Mouse (Mus musculus) heart, adult 11 months (tissue): ENCODE measurements at regions not wholly inside any gene's neighbourhood (a gene's known extent, or its start where the extent isn't known, plus 50 kb on each side); places are given as distances from the start of the nearest gene placed in this dataset.
"Not testable (repeated sequence)": the region's sequence is repeated elsewhere in the genome, so short reads cannot be mapped to it uniquely, and the experiment has no call there.

Source experiments
- DNase-seq: peaks from one replicate; pipeline ENCODE4 v3.0.0; 2022

DNA sequence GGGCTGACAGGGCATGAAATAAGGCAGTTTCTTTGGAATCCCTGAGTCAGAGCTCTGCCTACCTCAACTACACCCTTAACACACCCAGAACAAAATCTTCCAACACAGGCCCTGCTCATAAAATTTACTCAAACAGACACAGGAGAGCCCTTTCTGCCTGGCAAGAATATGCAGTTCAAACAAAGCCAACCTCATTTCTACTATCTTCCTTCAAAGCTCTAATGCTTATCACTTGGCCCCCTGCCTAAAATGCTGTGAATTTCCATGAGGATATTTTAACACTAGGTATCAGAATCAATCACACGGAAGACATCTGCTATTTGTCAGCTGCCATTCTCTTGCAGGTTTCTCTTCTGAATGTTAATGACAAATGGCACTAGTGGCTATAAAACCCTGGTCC, 314.3 kb upstream of the Klf6 start:
- peak; percentile 78 for DNase-seq

GRCm38 (mm10) chr13:5548768-5549167, 312.5 kb upstream of the Klf6 start:
- DNase-seq, result no peak

- no peak for DNase-seq
Measured at GRCm38 (mm10) chr13:5549175-5549574, 312.1 kb upstream of the Klf6 start.

- no peak for DNase-seq
Measured at GRCm38 (mm10) chr13:5549747-5550146, 311.5 kb upstream of the Klf6 start.

DNA sequence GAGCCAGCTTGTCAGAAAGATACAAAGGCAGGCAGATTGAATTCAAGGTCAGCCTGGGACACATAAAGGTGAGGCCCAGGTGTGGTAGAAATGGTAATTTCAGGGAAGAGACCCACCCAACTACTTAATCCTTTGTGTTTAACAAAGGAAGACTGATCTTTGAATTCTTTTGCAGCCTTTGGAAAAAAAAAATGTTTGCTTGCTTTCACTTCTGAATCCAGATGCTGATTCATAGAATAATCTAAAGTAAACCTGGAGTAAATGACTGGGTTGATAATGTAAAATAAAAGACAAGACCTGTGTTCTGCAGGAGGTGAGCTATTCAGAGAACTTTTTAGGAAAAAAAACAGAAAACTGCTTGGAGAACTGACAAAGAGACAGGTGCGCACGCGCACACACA, 310.9 kb upstream of the Klf6 start:
- DNase-seq, result no peak

- no peak for DNase-seq
Measured at GRCm38 (mm10) chr13:5551131-5551530, 310.2 kb upstream of the Klf6 start.

DNA sequence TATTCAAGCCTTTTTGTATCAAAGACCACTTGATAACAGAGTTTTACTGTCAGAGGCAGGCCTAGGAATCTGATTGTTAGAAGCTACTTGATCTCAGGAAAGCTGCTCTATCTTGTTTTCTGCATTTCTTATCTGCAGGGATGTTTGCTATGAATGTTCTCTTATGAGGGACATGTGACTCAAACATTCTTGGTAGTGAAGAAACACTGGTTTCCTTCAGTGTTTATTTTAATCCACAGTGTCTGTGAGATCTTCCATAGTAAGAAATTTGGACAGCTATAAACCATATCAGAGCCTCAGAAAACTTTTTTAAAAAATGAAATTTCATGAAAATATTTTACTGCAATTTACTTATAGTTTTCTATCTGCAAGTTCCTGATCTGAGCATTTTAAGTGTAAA, 307.8 kb upstream of the Klf6 start:
- DNase-seq, result no peak

DNA sequence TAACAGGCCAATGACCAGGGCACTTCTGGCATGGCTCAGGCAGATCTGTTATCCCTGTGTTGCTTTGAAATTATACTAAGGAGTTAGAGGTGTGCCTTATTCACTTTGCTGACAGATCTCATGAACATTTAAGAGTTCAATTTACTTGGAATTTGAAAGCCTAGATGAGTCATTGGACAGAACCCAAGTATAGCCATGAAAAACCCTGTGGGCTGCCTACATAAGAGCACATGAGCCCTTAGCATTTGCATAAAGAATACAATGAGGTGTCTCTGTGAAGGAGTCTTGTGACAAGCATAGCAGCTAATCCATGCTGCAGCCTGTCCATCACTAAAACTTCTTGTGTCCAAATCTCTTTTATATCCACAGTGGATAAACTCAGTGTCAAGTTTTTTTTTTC, 303.2 kb upstream of the Klf6 start:
- DNase-seq, result no peak

- DNase-seq, result no peak
Measured at GRCm38 (mm10) chr13:5566479-5566878, 294.8 kb upstream of the Klf6 start.

DNA sequence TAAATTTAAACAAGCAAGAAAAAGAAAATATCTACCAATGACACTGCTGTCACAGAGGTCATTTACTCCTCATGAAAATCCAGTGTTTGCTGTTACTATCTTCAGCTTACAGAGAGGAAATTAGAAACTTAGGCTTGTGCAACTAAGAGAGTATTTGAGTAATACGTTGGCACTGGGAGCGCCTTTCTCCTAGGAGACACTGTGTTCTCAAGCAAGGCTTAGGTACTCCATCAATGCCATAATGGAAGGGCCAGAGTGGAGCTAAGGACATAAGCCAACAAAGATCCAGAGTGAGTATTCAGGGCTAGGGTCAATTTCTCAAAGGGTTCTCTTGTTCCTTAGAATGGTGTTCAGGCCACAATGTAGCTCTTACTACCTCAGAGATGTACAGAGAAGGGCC, 294.4 kb upstream of the Klf6 start:
- peak; percentile 83 for DNase-seq

DNA sequence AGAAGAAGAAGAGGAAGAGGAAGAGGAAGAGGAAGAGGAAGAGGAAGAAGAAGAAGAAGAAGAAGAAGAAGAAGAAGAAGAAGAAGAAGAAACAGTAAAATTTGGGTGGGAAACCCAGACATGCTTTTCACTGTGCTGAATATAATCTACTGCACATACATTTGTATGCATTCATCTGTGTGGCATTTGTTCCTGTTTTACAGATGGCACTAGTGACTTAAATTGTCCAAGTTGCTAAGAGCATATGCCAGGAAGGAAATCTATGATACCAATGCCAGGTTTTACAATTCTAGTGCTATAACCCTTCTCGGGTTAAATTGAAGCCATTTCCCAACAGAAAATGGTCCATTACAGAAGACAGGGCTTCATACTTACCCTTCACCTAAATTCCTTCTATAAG, 291.7 kb upstream of the Klf6 start:
- DNase-seq, result no peak

- peak; percentile 89 for DNase-seq
Measured at GRCm38 (mm10) chr13:5570386-5570785, 290.9 kb upstream of the Klf6 start.

DNA sequence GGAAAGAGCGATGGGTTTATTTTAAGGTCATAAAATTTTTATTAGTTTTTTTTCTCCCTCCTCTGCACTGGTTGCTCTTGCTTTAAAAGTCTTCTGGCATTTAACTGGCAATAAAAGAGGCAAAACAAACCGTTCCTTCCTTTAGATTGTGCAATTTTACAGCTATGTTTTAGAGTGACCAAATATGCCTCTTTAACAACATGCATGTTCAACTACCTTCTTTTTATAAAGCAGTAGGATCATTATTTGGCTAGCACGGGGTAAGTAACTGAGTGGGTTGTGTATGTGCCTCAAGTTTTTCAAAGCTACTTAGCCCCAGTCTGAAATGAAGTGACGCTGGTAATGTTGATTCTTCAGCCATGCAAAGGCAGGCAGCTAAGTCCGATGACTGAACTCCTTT, 284.7 kb upstream of the Klf6 start:
- DNase-seq, result no peak

DNA sequence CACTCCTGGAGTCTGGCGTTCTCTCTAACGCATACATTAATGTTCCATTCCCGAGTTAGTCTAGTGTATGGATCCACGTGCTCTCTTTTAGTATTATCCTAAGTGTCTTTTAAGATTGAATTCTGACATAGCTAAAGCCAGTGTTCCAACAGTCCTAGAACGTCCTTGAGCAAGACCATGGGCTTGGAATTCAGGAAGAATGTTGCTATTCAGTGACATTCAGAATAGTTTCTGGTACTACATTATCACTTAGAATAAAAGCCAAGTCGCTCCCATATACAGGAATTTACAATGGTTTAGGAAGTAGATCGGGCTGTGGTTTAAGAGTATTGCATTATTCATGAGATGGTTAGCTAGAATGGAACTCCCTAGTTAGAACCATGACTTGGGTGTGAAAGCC, 277.6 kb upstream of the Klf6 start:
- not testable (repeated sequence) for DNase-seq

GRCm38 (mm10) chr13:5587196-5587595, 274.1 kb upstream of the Klf6 start:
- DNase-seq, result no peak

DNA sequence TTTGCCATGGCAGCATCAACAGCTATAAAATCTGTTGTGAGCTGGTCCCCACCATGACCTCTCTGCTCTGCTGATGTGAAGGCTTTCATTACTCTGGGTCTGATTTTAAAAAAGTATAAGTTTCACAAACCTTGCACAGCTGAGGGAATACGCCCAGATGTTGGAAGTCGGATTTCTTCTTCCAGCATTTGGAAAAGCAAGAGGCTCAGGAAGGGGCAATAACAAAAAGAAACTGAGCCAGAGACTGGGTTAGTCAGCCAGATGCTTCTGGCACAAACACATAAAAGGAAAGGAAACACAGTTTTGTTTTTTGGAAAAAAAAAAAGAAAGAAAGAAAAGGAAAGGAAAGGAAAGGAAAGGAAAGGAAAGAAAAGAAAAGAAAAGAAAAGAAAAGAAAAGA, 270.0 kb upstream of the Klf6 start:
- DNase-seq, result peak; percentile 88

GRCm38 (mm10) chr13:5591837-5592555, 269.3 kb upstream of the Klf6 start:
- peak; percentile 89 for DNase-seq

- peak; percentile 98 for DNase-seq
Measured at GRCm38 (mm10) chr13:5592556-5593061, 268.7 kb upstream of the Klf6 start.

- DNase-seq, result no peak
Measured at GRCm38 (mm10) chr13:5601648-5602047, 259.6 kb upstream of the Klf6 start.

DNA sequence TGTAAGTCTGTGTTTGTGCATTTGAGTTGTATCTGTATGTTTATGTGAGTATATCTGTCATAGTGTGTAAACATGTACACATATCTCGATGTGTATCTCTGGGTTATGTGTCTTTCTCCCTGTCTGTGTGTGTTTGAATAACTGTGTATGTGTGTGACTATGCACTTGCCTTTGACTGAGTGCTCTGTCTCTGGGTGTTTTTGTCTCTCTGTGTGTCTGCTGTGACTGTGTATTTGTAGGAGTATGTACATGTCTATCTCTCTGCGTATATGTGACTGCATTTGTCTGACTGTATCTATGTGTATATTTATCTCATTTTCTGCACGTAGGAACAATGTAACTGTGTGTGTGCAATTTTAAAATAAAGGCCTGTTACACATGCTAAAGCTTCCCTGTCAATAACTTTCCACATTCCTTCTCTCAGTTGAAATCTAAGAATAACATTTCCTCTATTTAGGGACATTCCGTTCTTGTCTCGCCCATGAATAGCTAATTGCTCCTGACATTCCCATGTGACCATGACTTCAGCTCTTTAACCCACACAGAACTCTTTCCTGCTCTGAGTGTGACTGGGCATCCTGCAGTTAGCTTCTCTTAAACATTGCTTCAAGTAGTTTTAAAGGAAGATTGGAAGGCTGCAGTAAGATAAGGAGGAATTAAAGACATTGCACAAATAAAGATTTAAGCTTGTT, 257.2 kb upstream of the Klf6 start:
- peak; percentile 97 for DNase-seq

GRCm38 (mm10) chr13:5605418-5605817, 255.9 kb upstream of the Klf6 start:
- no peak for DNase-seq

- no peak for DNase-seq
Measured at GRCm38 (mm10) chr13:5607462-5607861, 253.8 kb upstream of the Klf6 start.

DNA sequence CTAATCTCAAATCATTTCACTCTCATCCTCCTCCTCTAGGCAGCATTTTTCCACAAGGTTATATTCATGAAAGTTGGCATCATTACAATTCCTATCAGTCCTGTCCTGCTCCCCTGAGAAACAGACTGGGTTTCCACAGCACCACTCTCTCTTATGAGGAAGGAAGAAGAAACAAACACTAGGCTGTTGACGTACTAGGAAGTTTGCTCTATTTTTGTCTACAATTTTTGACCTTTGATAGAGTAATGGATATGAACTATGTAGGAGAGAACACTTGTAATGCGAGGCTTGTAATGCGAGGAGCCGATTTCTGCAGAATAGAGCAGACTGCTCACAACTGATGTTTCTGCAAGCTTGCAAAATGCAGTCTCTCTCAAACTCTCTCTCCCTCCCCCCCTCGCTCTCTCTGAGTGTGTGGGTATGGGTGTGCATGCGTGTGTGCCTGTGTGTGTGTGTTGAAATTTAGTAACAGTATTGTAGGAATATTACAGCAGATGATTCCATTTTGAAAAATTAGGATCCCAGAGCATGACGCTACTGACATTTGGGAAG, 247.0 kb upstream of the Klf6 start:
- peak; percentile 95 for DNase-seq

GRCm38 (mm10) chr13:5614833-5615232, 246.4 kb upstream of the Klf6 start:
- DNase-seq, result peak; percentile 96
